Mouse (Mus musculus) gastrocnemius, postnatal 25 days (tissue): ENCODE results near the gene Anp32a. TPM values are rescaled to one million over a fixed set of nuclear protein-coding genes. Genes with fewer than 3 reads are reported as not detected.
A peak's percentile ranks its signal among the peaks of the same experiment; 100 is the strongest.

Experiments used
- DNase-seq: peaks from one replicate; pipeline ENCODE4 v3.0.0; 2022
- total RNA-seq, 2 experiments: library from RNA; stranded (reverse); gene quantifications; 1 replicate in 1 of 2; 2 replicates in 1 of 2; pipeline ENCODE4 v1.2.3; 2021

The Anp32a gene
- total RNA-seq, 2 experiments from 2014 or later, result 59.4 to 67.3 TPM

DNA sequence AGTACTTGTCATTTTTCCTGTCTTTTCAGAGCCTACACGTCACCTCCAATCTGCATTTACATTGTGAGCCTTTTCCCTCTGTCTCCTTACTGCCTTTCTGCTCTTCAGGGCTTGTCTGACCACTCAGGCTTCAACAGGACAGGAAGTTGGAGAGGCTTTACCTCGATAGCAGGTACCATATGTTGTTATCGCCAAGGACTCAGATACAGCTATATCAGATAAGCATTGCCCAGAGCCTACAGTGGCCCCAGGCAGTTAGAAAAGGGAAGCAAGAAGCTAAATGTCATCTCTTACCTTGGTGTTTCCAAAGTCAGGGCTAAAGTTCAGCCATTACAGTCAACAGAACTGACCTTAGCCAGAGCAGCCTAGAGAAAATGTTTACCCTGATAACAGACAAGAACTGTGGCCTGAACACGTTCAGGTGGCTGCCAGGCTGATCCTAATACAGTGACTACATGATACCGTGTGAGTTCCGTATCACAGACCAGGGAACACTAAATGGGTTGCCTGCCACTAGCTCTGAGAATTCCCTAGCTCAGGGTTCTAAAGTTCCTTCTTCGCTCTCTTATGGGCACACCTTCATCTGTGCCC is 65.4 kb downstream of the Anp32a start:
- DNase-seq, result no peak

DNA sequence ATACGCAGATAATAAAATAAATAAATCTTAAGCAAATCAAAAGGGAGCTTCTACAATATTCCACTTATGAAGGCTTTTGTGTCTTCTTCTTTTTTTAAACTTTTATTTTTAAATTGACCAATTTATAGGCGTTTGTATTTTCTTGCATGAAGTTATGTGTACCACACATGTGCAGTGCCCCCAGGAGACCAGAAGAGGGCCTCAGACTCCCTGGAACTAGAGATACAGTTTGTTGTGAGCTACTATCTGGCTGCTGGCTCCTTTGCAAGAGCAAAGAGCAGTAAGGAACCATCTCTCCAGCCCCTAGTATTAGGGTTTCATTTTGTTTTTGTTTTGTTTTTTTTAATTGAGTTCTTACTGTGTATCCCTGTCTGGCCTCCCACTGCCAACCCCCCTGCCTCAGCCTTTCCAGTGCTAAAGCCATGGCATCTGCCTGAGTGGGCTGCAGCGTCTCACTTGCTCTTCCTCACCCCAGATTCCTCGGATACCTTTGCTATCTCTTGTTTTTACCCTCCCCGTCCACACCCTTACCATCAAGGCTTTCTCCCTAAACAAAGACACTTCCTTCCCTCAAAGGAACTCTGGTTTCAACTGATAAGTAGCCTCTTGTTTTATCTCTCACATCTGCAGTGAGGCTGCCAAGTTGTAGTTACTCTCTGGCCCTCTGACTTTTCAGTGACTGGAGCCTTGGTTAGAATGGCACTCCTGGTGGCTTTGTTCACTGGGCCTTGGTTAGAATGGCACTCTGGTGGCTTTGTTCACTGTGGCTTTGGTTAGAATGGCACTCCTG is 66.5 kb downstream of the Anp32a start:
- no peak for DNase-seq

DNA sequence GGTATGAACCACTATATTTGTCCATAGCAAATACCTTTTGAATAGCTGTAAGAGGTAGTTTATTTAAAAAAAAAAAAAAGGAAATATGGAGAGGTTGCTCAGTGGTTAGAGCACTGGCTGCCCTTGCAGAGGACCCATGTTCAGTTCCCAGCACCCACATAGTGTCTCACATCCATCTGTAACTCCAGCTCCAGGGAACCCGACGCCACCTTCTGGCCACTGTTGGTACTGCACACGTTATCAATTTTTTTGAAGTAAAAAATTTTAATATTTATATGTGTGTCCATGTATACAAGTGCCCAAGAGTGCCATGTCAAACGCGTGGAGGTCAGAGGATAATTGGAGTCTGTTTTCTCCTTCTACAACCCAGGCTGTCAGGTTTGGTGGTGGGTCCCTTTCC is 77.6 kb downstream of the Anp32a start:
- DNase-seq, result no peak

DNA sequence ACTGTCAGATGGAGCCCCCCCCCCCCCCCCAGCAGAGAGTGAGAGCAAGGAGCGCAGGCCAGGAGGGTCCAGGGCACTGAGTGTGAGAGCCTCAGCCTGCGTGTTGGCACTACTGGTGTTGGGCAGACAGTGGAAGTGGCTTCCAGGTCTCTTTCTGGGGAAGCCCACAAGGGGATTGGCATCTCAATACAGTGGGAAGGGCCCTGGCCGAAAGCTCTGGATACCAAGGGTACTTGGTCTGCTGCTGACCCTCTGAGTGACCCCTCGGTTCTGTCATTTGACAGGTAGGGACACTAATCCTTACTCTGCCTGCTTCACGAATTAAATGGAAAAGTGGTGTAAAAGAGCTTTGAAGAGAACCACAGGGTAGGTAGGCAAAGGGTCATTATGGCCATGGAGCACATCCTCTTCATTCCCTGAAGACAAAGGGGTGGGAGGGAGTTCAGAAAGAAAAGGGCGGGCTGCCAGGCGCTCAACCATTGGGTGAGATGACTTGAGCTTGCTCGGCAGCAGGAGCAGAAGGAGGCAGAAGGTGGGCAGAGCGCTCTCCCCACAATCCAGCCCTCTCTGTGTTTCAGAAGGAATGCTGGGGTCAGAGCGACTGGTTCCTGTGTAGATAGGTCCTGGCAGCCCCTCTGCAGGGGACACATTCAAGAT is 79.3 kb downstream of the Anp32a start:
- DNase-seq, result peak; percentile 40

DNA sequence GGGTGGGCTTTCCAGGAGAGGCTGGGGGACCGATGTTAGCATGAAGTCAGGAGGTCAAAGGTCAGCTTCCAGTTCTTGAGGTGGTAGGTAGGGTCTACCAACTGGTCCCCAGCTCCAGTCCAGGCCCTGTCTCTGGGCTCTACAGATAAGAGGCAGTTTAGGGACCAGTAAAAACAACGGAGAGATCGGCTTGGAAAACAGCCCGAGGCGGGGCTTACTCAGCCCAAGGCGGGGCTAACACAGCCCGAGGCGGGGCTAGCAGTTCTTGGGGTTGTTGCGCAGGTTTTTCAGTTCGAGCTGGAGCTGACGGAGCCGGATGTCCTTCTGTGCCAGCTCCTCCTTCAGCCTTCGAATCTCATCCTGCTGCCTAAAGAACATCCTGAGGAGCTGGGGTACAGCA is 79.9 kb downstream of the Anp32a start:
- peak; percentile 79 for DNase-seq

DNA sequence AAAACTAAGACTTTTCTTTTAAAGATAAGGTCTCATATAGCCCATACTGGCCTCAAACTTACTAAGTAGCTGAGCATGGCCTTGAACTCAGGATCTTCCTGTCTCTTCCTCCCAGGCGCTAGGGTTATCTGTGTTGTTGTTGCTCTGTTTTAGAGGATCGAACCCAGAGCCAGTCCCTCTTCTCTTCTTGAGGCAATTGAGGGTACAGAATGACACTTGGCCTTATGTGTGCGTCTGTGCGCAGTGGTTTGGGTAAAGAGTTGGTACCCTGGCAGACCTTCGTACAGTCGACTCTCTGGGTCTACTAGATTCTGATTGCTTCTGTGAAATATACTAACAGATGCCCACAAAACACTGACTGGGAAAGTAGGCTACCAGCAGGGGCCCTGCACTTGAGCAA is 80.8 kb downstream of the Anp32a start:
- DNase-seq, result no peak

DNA sequence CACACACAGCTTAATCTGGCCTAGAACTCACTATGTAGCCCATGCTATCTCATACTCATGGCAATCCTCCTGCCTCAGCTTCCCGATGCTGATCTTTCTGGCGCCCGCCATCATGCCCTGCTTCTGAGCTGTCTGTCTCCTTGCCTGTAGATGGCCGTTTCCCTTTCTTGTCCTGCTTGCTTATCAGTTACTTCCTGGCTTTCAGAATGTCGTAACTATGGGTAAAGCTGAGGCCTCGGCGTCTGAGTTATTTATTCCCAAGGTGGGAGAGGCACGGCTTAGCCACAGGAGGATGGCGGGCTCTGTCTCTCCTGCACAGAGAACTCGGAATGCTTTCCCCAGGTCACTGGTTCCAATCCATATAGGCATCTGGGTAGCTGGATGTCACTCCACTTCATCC is 81.8 kb downstream of the Anp32a start:
- DNase-seq, result no peak

DNA sequence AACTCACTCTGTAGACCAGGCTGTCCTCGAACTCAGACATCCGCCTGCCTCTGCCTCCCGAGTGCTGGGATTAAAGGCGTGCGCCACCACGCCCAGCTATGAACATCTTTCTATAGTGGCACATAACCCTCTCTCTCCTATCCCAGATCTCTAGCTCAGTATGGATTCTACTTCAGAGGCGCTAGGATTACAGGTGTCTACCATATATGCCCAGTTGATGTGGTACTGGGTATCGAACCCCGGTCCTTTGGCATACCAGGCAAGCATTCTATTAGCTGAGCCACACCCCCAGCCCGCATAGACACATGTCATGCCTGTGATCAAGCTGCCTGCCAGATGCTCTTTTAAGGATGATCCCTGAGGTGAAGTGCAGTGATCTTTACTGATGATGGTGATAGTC is 82.8 kb downstream of the Anp32a start:
- no peak for DNase-seq

DNA sequence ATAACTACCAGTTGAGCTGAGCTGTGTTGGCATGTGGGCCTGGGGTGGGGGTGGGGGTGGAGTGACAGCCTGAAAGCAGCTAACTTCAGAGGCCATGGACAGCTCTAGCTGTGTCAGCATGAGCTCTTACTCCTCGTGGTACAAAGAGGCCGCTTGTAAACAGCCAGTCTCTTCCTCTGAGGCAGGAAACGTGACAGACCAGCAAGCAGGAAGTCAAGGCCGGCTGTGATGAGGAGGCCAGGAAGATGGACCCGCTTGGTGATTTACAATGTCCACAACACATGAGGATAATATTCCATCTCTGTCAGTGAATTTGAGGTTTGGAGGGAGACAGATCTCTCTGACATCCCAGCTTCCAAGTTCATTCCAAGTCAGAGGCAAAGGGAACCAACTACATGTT is 84.2 kb downstream of the Anp32a start:
- no peak for DNase-seq

DNA sequence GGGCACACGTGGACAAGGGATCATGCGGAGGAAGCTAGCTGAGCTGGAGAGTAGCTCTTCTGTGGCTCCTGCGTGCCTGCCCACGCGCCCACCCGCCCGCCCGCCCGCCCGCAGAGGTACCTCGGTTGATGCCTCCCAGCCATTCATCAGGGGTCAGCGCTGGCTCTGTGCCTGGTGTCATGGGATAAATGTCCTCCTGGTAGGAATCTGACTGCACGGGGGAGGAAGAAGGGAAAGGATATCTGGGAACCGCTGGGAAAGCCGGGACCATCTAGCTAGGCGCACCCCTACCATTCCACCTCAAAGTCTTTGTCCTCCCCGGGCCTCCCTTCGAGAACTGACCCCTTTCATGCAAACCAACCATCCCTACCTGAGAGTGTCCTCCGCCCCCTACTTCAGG is 84.9 kb downstream of the Anp32a start:
- DNase-seq, result no peak

DNA sequence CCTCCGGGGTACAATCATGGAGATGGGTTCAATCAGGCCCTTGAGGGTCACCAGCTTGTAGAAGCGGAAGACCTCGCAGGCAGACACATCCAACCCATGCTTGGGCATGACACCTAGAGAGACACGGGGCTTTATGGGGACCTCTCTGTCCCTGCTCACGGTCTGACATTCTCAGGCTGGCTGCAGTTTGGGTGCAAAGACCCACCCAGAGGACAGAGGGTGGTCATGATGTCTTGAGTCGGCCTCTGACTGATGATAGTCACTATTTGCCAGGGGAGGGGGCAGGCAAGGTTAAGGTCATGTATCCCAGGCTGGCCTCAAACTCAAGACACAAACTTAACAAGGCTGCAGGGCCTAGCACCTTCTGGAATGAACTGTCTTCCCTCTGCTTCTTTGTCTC is 85.4 kb downstream of the Anp32a start:
- DNase-seq, result no peak

DNA sequence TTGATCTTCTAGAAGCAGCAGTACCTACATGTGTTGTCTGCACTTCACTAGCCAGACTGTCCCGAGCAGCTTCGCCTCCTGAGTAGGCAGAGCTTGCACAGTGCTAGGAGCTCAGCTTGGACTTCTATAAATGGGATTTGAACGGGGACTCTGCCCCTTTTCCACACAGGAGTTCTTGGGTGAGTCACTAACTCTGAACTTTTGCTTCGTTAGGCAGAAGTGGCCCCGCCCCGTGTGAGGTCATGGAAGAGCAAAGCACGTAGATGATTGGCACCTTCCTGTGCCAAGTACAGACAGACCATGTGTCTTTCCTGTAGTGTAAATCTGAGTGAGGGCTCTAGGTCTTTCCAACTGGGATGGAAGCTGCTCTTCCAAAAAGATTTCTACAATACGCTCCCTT is 85.9 kb downstream of the Anp32a start:
- DNase-seq, result no peak

Other genes starting within 250 kb of the Anp32a start
- 1 to 10 TPM; 5.5 to 8.3 TPM for gene Glce, start 218.6 kb upstream of the Anp32a start, total RNA-seq
- not detected for gene Spesp1, start 59.1 kb upstream of the Anp32a start, total RNA-seq
- 1 to 10 TPM; 5.1 to 6.5 TPM for gene Coro2b, start 195.8 kb downstream of the Anp32a start, total RNA-seq